Mouse (Mus musculus) layer of hippocampus, adult 18-20 months (tissue): ENCODE results near the gene Pdzd7. TPM values are rescaled to one million over a fixed set of nuclear protein-coding genes. Genes with fewer than 3 reads are reported as not detected.

ENCODE experiments used
- DNase-seq, 2 experiments: peaks; one replicate each; pipeline ENCODE4 v3.0.0; 2022; ENCODE audit warnings: low spot score in 2 of 2
- total RNA-seq, 2 experiments: library from RNA; stranded (reverse); gene quantifications; 2 replicates each; pipeline ENCODE4 v1.2.3; 2021

Pdzd7 gene
- total RNA-seq, 2 experiments from 2014 or later: 1.8 to 2.6 TPM

- DNase-seq: no peak
Observed at GRCm38 (mm10) chr19:45013581-45014225, 31.8 kb downstream of the Pdzd7 start.

- DNase-seq: peak in 1 of 2 experiments; percentile 60
Observed at GRCm38 (mm10) chr19:45012636-45013035, 32.9 kb downstream of the Pdzd7 start.

DNA sequence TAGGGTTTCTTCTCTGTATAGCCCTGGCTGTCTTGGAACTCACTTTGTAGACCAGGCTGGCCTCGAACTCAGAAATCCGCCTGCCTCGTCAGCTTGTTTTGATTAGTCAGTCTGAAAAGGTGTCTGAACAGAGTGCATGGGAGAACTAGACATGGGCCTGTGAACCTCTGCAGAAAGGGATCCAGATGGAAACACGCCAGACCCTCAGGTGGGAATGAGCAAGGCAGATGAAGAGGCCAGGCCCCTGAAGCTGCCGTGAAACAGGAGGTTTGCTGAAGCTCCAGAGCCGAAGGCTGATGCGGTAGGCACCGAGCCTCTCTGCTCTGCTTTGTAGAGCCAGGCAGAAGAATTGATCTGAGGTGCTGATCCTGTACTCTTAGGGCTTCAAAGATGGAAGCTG is 33.3 kb downstream of the Pdzd7 start:
- DNase-seq: no peak

- DNase-seq: no peak
Observed at GRCm38 (mm10) chr19:45010646-45011045, 34.9 kb downstream of the Pdzd7 start.

DNA sequence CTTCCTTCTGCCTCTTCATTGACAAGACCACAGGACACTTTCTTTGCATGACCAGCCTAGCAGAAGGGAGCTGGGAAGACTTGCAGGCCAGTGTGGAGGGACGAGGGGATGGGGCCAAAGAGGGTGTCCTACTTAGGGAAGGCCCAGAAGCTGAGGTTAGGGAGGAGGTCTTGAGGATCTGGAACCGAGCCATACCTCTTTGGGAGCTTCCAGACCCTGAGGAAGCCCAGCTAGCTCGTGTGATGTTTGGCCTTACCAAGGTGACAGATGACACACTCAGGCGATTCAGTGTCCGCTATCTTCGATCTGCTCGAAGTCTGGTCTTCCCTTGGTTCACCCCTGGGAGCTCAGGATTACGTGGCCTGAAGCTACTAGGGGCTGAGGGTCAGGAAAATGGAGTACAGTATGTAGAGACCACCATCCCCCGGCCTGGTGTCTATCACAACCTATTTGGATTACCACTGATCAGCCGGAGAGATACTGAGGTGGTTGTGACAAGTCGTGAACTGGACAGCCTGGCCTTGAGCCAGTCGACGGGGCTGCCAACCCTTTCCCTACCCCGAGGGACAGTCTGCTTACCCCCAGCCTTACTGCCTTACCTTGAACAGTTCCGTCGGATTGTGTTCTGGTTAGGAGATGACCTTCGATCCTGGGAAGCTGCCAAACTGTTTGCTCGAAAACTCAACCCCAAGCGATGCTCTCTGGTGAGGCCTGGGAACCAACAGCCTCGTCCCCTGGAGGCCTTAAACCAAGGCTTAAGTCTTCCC is 37.9 kb downstream of the Pdzd7 start:
- DNase-seq: no peak

DNA sequence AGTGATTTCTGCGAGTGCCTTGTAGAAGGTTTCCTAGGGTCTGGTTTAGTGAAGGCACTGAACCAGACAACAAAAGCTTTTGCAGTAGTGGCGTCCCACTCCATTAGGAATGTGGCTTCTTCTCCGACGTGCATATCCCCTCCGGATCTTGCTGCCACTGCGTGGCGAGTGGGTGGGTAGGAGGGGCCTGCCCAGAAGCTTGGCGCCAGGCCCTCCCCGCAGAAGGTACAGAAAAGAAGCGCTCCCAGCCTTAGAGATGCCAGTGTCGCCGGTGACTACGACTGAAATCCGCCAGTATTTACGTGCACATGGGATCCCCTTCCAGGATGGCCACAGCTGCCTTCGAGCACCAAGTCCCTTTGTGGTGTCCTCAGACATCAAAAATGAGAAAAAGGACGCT is 38.5 kb downstream of the Pdzd7 start:
- no peak for DNase-seq

GRCm38 (mm10) chr19:45005957-45006712 is 39.4 kb downstream of the Pdzd7 start, which contains the start of gene Mrpl43:
Gene Mrpl43 (minus strand): TSS chr19:45006442.
- peak; percentile 94 to 96 for DNase-seq

DNA sequence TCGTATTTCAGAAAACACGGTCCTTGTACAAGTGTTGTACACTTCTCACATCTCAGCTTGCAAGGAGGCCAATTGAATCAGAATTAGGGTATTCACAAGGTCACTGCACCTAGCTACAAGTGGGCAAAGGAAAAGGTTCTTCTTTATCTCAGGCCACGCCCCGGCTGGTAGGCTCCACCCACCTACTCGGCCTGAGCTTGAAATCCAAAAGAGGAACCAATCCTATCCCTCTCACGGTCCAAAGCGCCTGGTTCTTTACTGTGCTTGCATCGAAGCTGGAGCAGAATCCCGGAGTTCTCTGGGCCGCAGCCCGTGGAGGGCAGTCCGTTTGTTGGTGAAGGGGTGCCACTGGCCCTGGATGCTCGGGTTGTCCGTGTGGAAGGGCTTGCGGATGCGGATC is 40.1 kb downstream of the Pdzd7 start, which contains the start of gene Twnk:
Twnk (plus strand) TSS at position 220 of the 400 bp plus-strand sequence.
- DNase-seq: no peak

DNA sequence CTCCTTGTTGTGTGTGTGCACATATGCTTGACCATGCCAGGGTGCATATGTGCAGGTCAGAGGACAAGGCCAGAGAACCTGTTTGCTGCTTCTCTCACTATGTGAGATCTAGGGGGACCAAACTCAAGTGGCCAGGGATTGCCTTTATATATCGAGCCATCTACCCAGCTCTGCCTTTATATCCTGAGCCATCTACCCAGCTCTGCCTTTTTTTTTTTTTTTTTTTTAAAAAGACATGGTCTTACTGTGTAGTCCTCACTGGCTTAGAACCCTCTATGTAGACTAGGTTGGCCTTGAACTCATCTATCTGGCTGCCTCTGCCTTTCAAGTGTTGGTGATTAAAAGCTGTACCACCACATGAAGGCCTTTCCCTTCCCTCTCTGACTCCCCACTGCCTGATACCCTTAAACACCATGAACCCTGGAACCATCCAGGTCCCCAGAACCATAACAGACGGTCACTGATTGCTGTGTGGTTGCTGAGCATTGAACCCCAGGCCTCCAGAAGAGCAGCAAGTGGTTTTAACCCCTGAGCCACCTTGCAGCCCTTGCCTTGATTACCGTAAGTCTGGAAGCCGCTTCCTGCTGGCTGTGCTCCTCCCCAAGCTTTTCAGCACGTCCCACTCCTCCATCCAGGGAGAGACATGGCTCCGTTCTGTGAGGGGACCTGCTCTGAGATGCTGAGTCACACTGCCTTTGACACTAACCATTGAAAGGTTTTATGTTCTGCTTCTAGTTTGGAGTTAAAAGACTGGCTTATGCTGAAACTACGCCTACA is 41.6 kb downstream of the Pdzd7 start:
- DNase-seq: no peak

- DNase-seq: no peak
Observed at GRCm38 (mm10) chr19:45002301-45002700, 43.2 kb downstream of the Pdzd7 start.

DNA sequence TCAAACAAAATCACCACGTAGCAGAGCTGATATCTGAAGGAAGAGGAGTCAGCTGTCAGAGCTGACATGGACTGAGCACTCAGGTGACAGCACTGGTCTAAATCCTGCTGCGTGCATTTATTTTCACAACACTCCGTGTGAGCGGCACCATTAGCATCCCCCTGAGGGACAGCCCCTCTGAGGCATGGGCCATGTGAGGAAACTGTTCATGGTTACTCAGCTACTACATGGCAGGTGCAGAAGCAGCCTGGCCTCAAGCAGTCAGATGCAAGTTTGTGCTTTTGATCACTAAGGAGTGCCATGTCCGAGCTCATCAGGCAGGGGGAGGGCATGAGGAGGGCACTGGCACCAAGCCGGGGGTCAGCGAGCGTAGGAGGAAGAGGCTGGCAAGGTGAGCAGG is 45.9 kb downstream of the Pdzd7 start:
- no peak for DNase-seq

- DNase-seq: no peak
Observed at GRCm38 (mm10) chr19:44997786-44998185, 47.7 kb downstream of the Pdzd7 start.

- DNase-seq: no peak
Observed at GRCm38 (mm10) chr19:44992712-44993111, 52.8 kb downstream of the Pdzd7 start.

DNA sequence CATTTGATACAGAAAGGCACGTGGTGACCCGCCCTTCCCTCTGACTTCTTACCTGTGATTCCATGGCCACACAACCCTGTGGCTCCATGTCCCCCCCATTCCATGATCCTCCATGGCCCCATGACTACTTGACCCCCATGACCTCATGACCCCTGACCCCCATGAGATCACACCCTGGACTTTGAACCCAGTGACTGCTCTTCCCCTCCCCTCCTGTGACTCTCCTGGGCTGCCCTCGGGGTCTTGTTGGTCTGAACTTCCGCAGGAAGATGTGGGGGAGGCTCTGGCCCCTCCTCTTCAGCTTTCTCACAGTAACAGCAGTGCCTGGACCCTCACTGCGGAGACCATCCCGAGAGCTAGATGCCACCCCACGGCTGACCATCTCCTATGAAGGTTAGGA is 53.3 kb downstream of the Pdzd7 start:
- DNase-seq: no peak

DNA sequence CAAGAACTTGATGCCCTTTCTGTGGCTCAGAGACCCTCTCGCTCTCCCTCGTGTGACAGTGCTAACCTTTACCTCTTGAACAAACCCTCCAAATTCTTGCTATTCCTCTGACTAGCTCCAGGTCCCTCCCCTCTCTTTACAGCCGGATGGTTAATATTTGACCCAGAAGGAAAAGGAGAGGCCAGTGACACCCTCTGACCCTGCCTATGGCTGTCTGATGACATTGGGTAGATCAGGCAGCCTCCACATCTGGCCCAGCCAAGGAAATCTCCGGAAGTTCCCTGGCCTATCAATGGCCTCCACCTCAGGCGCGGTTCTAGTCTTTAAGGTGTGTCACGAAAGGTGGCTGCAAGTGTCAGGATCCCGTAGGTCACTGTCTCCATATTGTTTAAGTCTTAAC is 54.5 kb downstream of the Pdzd7 start:
- DNase-seq: no peak

- no peak for DNase-seq
Observed at GRCm38 (mm10) chr19:44989567-44990495, 55.7 kb downstream of the Pdzd7 start.

GRCm38 (mm10) chr19:44988831-44989566 is 56.5 kb downstream of the Pdzd7 start, which contains the start of gene Sema4g:
Gene Sema4g (plus strand): TSS chr19:44989101.
- DNase-seq: no peak

DNA sequence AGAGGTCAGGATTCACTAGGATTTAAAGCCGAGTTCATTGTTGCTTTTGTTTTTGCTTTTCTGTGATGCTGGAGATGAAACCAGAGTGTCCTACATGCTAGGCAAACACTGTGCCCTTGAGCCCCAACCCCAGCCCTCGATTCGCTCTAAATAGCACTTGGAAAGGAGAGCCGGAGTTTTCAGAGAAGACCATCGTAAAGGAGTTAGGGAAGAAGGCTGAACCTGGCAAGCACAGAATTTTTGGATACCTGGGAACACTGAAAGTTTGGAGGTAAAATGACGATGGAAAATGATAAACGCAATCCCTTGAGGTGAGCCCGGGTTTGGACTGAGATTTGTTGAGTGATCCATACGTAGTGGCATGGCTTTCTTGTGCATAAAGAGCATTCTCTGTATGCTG is 57.2 kb downstream of the Pdzd7 start:
- DNase-seq: no peak

- peak; percentile 59 to 82 for DNase-seq
Observed at GRCm38 (mm10) chr19:44987851-44988250, 57.7 kb downstream of the Pdzd7 start.
